Comparison of ENCODE assay signal across 14 mouse cellular contexts in genomic region chr10:62329846-62330245, GRCm38 (mm10). TPM values are rescaled to one million over a fixed set of nuclear protein-coding genes. Genes with fewer than 3 reads are reported as not detected.
A peak's percentile ranks its signal among the peaks of the same experiment; 100 is the strongest.
DNase-seq lines count a peak whose midpoint lies in the region; ATAC-seq and TF ChIP-seq lines count a peak whose summit lies in the region.
"Had no signal": no experiment of that assay in that cellular context is flagged by ENCODE, and none has a peak within 500 bp of the region (broad histone marks: within the 10 kb centered on the region; RNA-seq: fewer than 3 reads in every experiment).

No protein-coding gene starts in this region.

- WGBS in heart, embryonic 11.5 days (ENCODE audit: insufficient replicate concordance), result 50% methylated on average over 7 of the region's 7 CpGs
- WGBS in kidney, embryonic 14.5 days, result 34% methylated on average over 7 of the region's 7 CpGs

- no peak for TF ChIP-seq CTCF in E14TG2a.4 (conservative IDR thresholded peaks at IDR 0.05; ENCODE audit: low read length)

- no peaks in the 10 kb centered on the region for H3K9me3 ChIP-seq in E14TG2a.4 (ENCODE audit: low read length)
- no peaks in the 10 kb centered on the region for H3K9me3 ChIP-seq in heart, embryonic 11.5 days (replicated peaks; ENCODE audit: control insufficient read depth, low read length)
- no peaks in the 10 kb centered on the region for H3K9me3 ChIP-seq in kidney, embryonic 14.5 days (ENCODE audit: control insufficient read depth, low read length)
- H3K9me3 ChIP-seq: embryonic facial prominence, embryonic 10.5 days; forebrain, embryonic 12.5 days; limb, embryonic 12.5 days had no signal

- no peaks in the 10 kb centered on the region for H3K36me3 ChIP-seq in E14TG2a.4 (ENCODE audit: insufficient read depth, low read length)
- no peaks in the 10 kb centered on the region for H3K36me3 ChIP-seq in heart, embryonic 11.5 days (ENCODE audit: control insufficient read depth, insufficient read depth, low read length)
- H3K36me3 ChIP-seq in kidney, embryonic 14.5 days (ENCODE audit: control insufficient read depth, insufficient read depth, low read length), result no peaks in the 10 kb centered on the region
- H3K36me3 ChIP-seq: embryonic facial prominence, embryonic 10.5 days; forebrain, embryonic 12.5 days; limb, embryonic 12.5 days had no signal

- DNase-seq in adrenal gland, adult 2 months, result peak; percentile 63
- DNase-seq in adrenal gland, postnatal 4 days (ENCODE audit: low spot score in 2 of 2), result no peak
- DNase-seq in urinary bladder, postnatal 25 days (ENCODE audit: low spot score), result no peak
- DNase-seq in ovary, postnatal 14 days (ENCODE audit: low spot score), result no peak
- DNase-seq: gastrocnemius, postnatal 36 days; lung, postnatal 36 days; spleen, adult 18-20 months had no signal

- H3K27ac ChIP-seq in heart, embryonic 11.5 days (ENCODE audit: low read depth, low read length), result peak overlapping the region; percentile 90
- peak overlapping the region; percentile 73 for H3K27ac ChIP-seq in kidney, embryonic 14.5 days (ENCODE audit: low read depth, low read length)
- H3K27ac ChIP-seq: embryonic facial prominence, embryonic 10.5 days; forebrain, embryonic 12.5 days; limb, embryonic 12.5 days had no signal

- H3K4me1 ChIP-seq in E14TG2a.4 (replicated peaks; ENCODE audit: low read depth, low read length), result peaks cover 94% of the 10 kb centered on the region
- H3K4me1 ChIP-seq in heart, embryonic 11.5 days (ENCODE audit: control insufficient read depth, insufficient read depth, low read length), result peaks cover 79% of the 10 kb centered on the region
- H3K4me1 ChIP-seq in kidney, embryonic 14.5 days (ENCODE audit: control insufficient read depth, insufficient read depth, low read length), result peaks cover 16% of the 10 kb centered on the region

- H3K4me3 ChIP-seq in E14TG2a.4 (replicated peaks; ENCODE audit: low read length), result peak overlapping the region; percentile 37; the same call in 1 of the 2 replicates
- no peak overlapping the region for H3K4me3 ChIP-seq in heart, embryonic 11.5 days (ENCODE audit: low read depth, low read length)
- H3K4me3 ChIP-seq in kidney, embryonic 14.5 days (ENCODE audit: low read length), result no peak overlapping the region
- H3K4me3 ChIP-seq: embryonic facial prominence, embryonic 10.5 days; forebrain, embryonic 12.5 days; limb, embryonic 12.5 days had no signal

- peak overlapping the region; percentile 50; the same call in 1 of the 2 replicates for H3K9ac ChIP-seq in heart, embryonic 11.5 days (ENCODE audit: low read depth, low read length)
- no peak overlapping the region for H3K9ac ChIP-seq in kidney, embryonic 14.5 days (ENCODE audit: low read depth, low read length)
- H3K9ac ChIP-seq: forebrain, embryonic 12.5 days; limb, embryonic 12.5 days had no signal

- no peak for ATAC-seq in heart, embryonic 11.5 days (replicated peaks; ENCODE audit: insufficient number of reproducible peaks, low FRiP score, low TSS enrichment)
- no peak for ATAC-seq in kidney, embryonic 14.5 days (ENCODE audit: low FRiP score, low TSS enrichment)
- ATAC-seq in megakaryocyte-erythroid progenitor cell, adult 5-6 weeks (replicated peaks; ENCODE audit: low FRiP score, low TSS enrichment, poor library complexity, severe bottlenecking), result no peak

- H3K27me3 ChIP-seq in E14TG2a.4 (ENCODE audit: insufficient read depth, low read length), result no peaks in the 10 kb centered on the region
- H3K27me3 ChIP-seq in heart, embryonic 11.5 days (ENCODE audit: control insufficient read depth, insufficient read depth, low read length), result no peaks in the 10 kb centered on the region
- H3K27me3 ChIP-seq in kidney, embryonic 14.5 days (ENCODE audit: control insufficient read depth, insufficient read depth, low read length), result no peaks in the 10 kb centered on the region
- H3K27me3 ChIP-seq: forebrain, embryonic 12.5 days; limb, embryonic 12.5 days had no signal

- peak overlapping the region; percentile 37 for H3K4me2 ChIP-seq in heart, embryonic 11.5 days
- H3K4me2 ChIP-seq in kidney, embryonic 14.5 days (replicated peaks; ENCODE audit: low read depth, low read length), result no peak overlapping the region
- H3K4me2 ChIP-seq: forebrain, embryonic 12.5 days; limb, embryonic 12.5 days had no signal

RNA-seq across cellular contexts. Expression of gene Hk1, which starts 49.9 kb away (rescaled TPM):
- total RNA-seq in adrenal gland, adult 2 months (2021), result 10 to 100 TPM; 23.7 to 40.0 TPM
- 25.5 and 26.9 TPM in 2 replicates for polyA plus RNA-seq in adrenal gland, adult 2 months (2012; rRNA removed)
- total RNA-seq in adrenal gland, postnatal 4 days (2021), result 10 to 100 TPM; 36.0 to 49.8 TPM
- 97.0 and 157 TPM in 2 replicates for polyA plus RNA-seq in heart, embryonic 11.5 days (2014; fragmentation: Nextera tagmentation; extraction: Ambion mirVana)
- polyA plus RNA-seq in kidney, embryonic 14.5 days (2014; fragmentation: Nextera tagmentation; extraction: Ambion mirVana), result 14.2 and 31.4 TPM in 2 replicates
- total RNA-seq in megakaryocyte-erythroid progenitor cell, adult 5-6 weeks (2014; fragmentation: Nextera tagmentation), result 212 and 217 TPM in 2 replicates
- total RNA-seq in megakaryocyte-erythroid progenitor cell, adult 5-6 weeks (2017), result 295 and 330 TPM in 2 replicates

Comparison
In these comparisons a context has a peak if more than half of its experiments do, and no peak if none do; other contexts are left out.
1. RNA of gene Hk1, which starts 49.9 kb away (total RNA-seq): 212 to 330 TPM in megakaryocyte-erythroid progenitor cell, adult 5-6 weeks; 36.0 to 49.8 TPM in adrenal gland, postnatal 4 days and 23.7 to 40.0 TPM in adrenal gland, adult 2 months; every median in the first group is over 4 times any median in the second.